Mouse (Mus musculus): ENCODE data around the gene Smg6. TPM values are rescaled to one million over a fixed set of nuclear protein-coding genes. Genes with fewer than 3 reads are reported as not detected.

Gene Smg6
- polyA plus RNA-seq, 1 experiment from 2014 or later = 16.0 TPM

- no peak overlapping the region for H3K4me3 ChIP-seq (ENCODE audit: low read depth, low read length)
- no peaks in the 10 kb centered on the region for H3K36me3 ChIP-seq (ENCODE audit: control insufficient read depth, insufficient read depth, low read length)
- H3K4me2 ChIP-seq = no peak overlapping the region
- ATAC-seq (ENCODE audit: low FRiP score) (no peak), DNase-seq (ENCODE audit: low spot score, missing footprints) (no peak)
- H3K4me1 ChIP-seq (ENCODE audit: control insufficient read depth, insufficient read depth, low read length) = peaks cover 7% of the 10 kb centered on the region; the same call in 1 of the 2 replicates
- no peak overlapping the region; the same call in 1 of the 2 replicates for H3K9ac ChIP-seq (ENCODE audit: low read length)
- H3K9me3 ChIP-seq (ENCODE audit: control insufficient read depth, low read length) = no peaks in the 10 kb centered on the region
- H3K27ac ChIP-seq (ENCODE audit: low read depth, low read length) = no peak overlapping the region
- peaks cover 1% of the 10 kb centered on the region; the same call in 1 of the 2 replicates for H3K27me3 ChIP-seq (ENCODE audit: control insufficient read depth, insufficient read depth, low read length)
- WGBS = 68% methylated on average over 8 of the region's 8 CpGs
These were observed 276.1 kb downstream of the Smg6 start for GRCm38 (mm10) chr11:75201721-75202120.

- no peak overlapping the region for H3K9ac ChIP-seq (ENCODE audit: low read length)
- DNase-seq (ENCODE audit: low spot score, missing footprints) = no peak
- H3K4me2 ChIP-seq = no peak overlapping the region
- H3K9me3 ChIP-seq (ENCODE audit: control insufficient read depth, low read length) = no peaks in the 10 kb centered on the region
- no peaks in the 10 kb centered on the region for H3K27me3 ChIP-seq (ENCODE audit: control insufficient read depth, insufficient read depth, low read length)
- ATAC-seq (ENCODE audit: low FRiP score) = no peak
- 82% methylated on average over 4 of the region's 4 CpGs for WGBS
- no peaks in the 10 kb centered on the region for H3K36me3 ChIP-seq (ENCODE audit: control insufficient read depth, insufficient read depth, low read length)
- H3K27ac ChIP-seq (ENCODE audit: low read depth, low read length) = no peak overlapping the region
- H3K4me1 ChIP-seq (ENCODE audit: control insufficient read depth, insufficient read depth, low read length) = peaks cover 5% of the 10 kb centered on the region; the same call in 1 of the 2 replicates
- H3K4me3 ChIP-seq (ENCODE audit: low read depth, low read length) = no peak overlapping the region
These were observed 278.3 kb downstream of the Smg6 start for GRCm38 (mm10) chr11:75203926-75204325.

GRCm38 (mm10) chr11:75204472-75204871 lies 278.8 kb downstream of the Smg6 start:
- Histone ChIP-seq H3K27ac (ENCODE audit: low read depth, low read length) (0 out of 2 replicates have a peak overlapping the region, but pooled peaks have one; percentile 35), H3K4me2 (no peak overlapping the region), H3K4me3 (ENCODE audit: low read depth, low read length) (no peak overlapping the region), H3K9me3 (ENCODE audit: control insufficient read depth, low read length) (no peaks in the 10 kb centered on the region), H3K9ac (ENCODE audit: low read length) (no peak overlapping the region), H3K36me3 (ENCODE audit: control insufficient read depth, insufficient read depth, low read length) (no peaks in the 10 kb centered on the region), H3K27me3 (ENCODE audit: control insufficient read depth, insufficient read depth, low read length) (no peaks in the 10 kb centered on the region), H3K4me1 (ENCODE audit: control insufficient read depth, insufficient read depth, low read length) (peaks cover 8% of the 10 kb centered on the region; the same call in 1 of the 2 replicates)
- WGBS = 38% methylated on average over 9 of the region's 9 CpGs
- DNase-seq (ENCODE audit: low spot score, missing footprints) (peak; percentile 84), ATAC-seq (ENCODE audit: low FRiP score) (no peak)

GRCm38 (mm10) chr11:75206347-75206746 lies 280.7 kb downstream of the Smg6 start:
- Histone ChIP-seq H3K4me3 (ENCODE audit: low read depth, low read length) (no peak overlapping the region), H3K9me3 (ENCODE audit: control insufficient read depth, low read length) (no peaks in the 10 kb centered on the region), H3K9ac (ENCODE audit: low read length) (no peak overlapping the region), H3K27ac (ENCODE audit: low read depth, low read length) (no peak overlapping the region), H3K36me3 (ENCODE audit: control insufficient read depth, insufficient read depth, low read length) (no peaks in the 10 kb centered on the region), H3K27me3 (ENCODE audit: control insufficient read depth, insufficient read depth, low read length) (no peaks in the 10 kb centered on the region), H3K4me2 (no peak overlapping the region), H3K4me1 (ENCODE audit: control insufficient read depth, insufficient read depth, low read length) (peaks cover 21% of the 10 kb centered on the region)
- no peak for ATAC-seq (ENCODE audit: low FRiP score)
- 79% methylated on average over 4 of the region's 4 CpGs for WGBS
- DNase-seq (ENCODE audit: low spot score, missing footprints) = no peak

GRCm38 (mm10) chr11:75209363-75209762 lies 283.7 kb downstream of the Smg6 start:
- Histone ChIP-seq H3K27me3 (ENCODE audit: control insufficient read depth, insufficient read depth, low read length) (no peaks in the 10 kb centered on the region), H3K36me3 (ENCODE audit: control insufficient read depth, insufficient read depth, low read length) (no peaks in the 10 kb centered on the region), H3K4me2 (no peak overlapping the region), H3K9me3 (ENCODE audit: control insufficient read depth, low read length) (no peaks in the 10 kb centered on the region), H3K4me3 (ENCODE audit: low read depth, low read length) (no peak overlapping the region), H3K9ac (ENCODE audit: low read length) (no peak overlapping the region), H3K27ac (ENCODE audit: low read depth, low read length) (no peak overlapping the region), H3K4me1 (ENCODE audit: control insufficient read depth, insufficient read depth, low read length) (peaks cover 39% of the 10 kb centered on the region)
- WGBS = 57% methylated on average over 4 of the region's 4 CpGs
- DNase-seq (ENCODE audit: low spot score, missing footprints) (peak; percentile 72), ATAC-seq (ENCODE audit: low FRiP score) (no peak)

DNA sequence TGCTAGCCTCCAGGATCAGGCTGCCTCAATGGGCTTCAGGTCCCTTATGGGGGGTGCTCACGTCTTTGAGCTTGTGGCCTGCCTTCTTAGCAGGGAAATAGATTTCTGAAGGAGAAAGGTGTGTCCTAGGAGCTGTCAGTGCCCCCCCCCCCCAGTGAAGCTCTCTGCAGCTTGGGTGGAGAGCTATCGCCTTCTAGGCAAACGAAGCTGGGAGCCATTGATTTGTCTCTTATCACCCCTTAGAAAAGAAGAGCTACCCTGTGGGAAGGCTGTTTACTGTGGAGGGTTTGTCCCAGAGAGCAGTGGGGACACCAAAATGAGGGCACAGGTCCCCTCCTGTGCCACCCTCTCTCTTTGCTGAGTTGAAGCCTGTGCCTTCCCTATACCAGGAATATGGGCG lies 284.5 kb downstream of the Smg6 start:
- DNase-seq (ENCODE audit: low spot score, missing footprints) (peak; percentile 83), ATAC-seq (ENCODE audit: low FRiP score) (no peak)
- Histone ChIP-seq H3K4me1 (ENCODE audit: control insufficient read depth, insufficient read depth, low read length) (peaks cover 39% of the 10 kb centered on the region), H3K27me3 (ENCODE audit: control insufficient read depth, insufficient read depth, low read length) (no peaks in the 10 kb centered on the region; the same call in 1 of the 2 replicates), H3K9me3 (ENCODE audit: control insufficient read depth, low read length) (no peaks in the 10 kb centered on the region), H3K4me2 (no peak overlapping the region), H3K9ac (ENCODE audit: low read length) (no peak overlapping the region), H3K4me3 (ENCODE audit: low read depth, low read length) (no peak overlapping the region), H3K36me3 (ENCODE audit: control insufficient read depth, insufficient read depth, low read length) (no peaks in the 10 kb centered on the region), H3K27ac (ENCODE audit: low read depth, low read length) (peak overlapping the region; percentile 58)
- WGBS = 45% methylated on average over 4 of the region's 4 CpGs

DNA sequence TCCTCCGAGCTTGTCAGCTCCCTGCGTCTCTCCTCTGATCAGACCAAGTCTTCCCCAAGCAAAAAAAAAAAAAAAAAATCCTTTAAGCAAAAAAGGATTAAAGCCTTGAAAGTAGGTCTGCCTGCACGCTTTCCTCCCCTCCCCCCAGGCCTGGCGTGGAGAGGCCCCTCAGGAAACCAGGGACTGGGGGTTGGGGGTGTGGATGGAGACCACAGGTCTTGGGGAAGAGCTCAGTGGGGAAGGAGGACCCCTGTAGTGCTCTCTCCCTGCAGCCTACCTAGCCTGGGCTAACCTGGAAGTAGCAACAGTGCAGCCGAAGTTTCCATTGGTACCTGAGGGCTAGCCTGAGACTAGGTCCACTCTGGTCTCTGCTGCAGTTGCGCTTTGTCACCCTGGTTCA lies 285.1 kb downstream of the Smg6 start:
- Histone ChIP-seq H3K27me3 (ENCODE audit: control insufficient read depth, insufficient read depth, low read length) (no peaks in the 10 kb centered on the region; the same call in 1 of the 2 replicates), H3K4me3 (ENCODE audit: low read depth, low read length) (no peak overlapping the region), H3K4me1 (ENCODE audit: control insufficient read depth, insufficient read depth, low read length) (peaks cover 45% of the 10 kb centered on the region), H3K27ac (ENCODE audit: low read depth, low read length) (peak overlapping the region; percentile 11; the same call in 1 of the 2 replicates), H3K36me3 (ENCODE audit: control insufficient read depth, insufficient read depth, low read length) (no peaks in the 10 kb centered on the region), H3K9me3 (ENCODE audit: control insufficient read depth, low read length) (no peaks in the 10 kb centered on the region), H3K4me2 (no peak overlapping the region), H3K9ac (ENCODE audit: low read length) (no peak overlapping the region)
- no peak for ATAC-seq (ENCODE audit: low FRiP score)
- WGBS = 24% methylated on average over 6 of the region's 6 CpGs
- peak; percentile 88 for DNase-seq (ENCODE audit: low spot score, missing footprints)

- H3K9ac ChIP-seq (ENCODE audit: low read length) = no peak overlapping the region
- ATAC-seq (ENCODE audit: low FRiP score) = 0 out of 2 replicates have a peak, but pooled peaks have one; percentile 17
- 40% methylated on average over 8 of the region's 8 CpGs for WGBS
These were observed 286.5 kb downstream of the Smg6 start for GRCm38 (mm10) chr11:75212031-75212667.

DNA sequence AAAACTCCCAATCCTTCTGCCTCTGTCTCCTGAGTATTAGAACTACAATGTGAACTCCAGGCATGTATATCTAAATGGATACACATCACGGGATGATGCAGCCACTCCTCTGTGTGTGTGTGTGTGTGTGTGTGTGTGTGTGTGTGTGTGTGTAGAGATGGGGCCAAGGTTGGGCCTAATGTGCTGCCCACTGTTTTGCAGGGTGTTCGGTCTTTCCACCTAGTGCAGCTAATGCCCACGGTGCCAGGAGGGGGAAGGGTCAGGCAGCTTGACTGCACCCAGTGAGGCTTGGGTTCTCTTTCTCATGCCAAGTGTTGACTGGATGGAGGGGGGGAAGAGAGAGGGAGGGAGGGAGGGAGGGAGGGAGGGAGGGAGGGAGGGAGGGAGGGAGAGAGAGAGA lies 287.3 kb downstream of the Smg6 start:
- Histone ChIP-seq H3K4me2 (no peak overlapping the region), H3K9ac (ENCODE audit: low read length) (no peak overlapping the region), H3K4me1 (ENCODE audit: control insufficient read depth, insufficient read depth, low read length) (peaks cover 48% of the 10 kb centered on the region), H3K4me3 (ENCODE audit: low read depth, low read length) (no peak overlapping the region), H3K27me3 (ENCODE audit: control insufficient read depth, insufficient read depth, low read length) (no peaks in the 10 kb centered on the region; the same call in 1 of the 2 replicates), H3K9me3 (ENCODE audit: control insufficient read depth, low read length) (no peaks in the 10 kb centered on the region), H3K27ac (ENCODE audit: low read depth, low read length) (0 out of 2 replicates have a peak overlapping the region, but pooled peaks have one; percentile 2), H3K36me3 (ENCODE audit: control insufficient read depth, insufficient read depth, low read length) (no peaks in the 10 kb centered on the region)
- peak; percentile 80 for DNase-seq (ENCODE audit: low spot score, missing footprints)
- no peak for ATAC-seq (ENCODE audit: low FRiP score)
- WGBS = 64% methylated on average over 2 of the region's 3 CpGs

More at GRCm38 (mm10) chr11:75212031-75212667, 286.5 kb downstream of the Smg6 start:
- H3K27me3 ChIP-seq (ENCODE audit: control insufficient read depth, insufficient read depth, low read length) = no peaks in the 10 kb centered on the region; the same call in 1 of the 2 replicates
- H3K27ac ChIP-seq (ENCODE audit: low read depth, low read length) = peak overlapping the region; percentile 56; the same call in 1 of the 2 replicates
- H3K9me3 ChIP-seq (ENCODE audit: control insufficient read depth, low read length) = no peaks in the 10 kb centered on the region
- H3K4me3 ChIP-seq (ENCODE audit: low read depth, low read length) = no peak overlapping the region
- peaks cover 48% of the 10 kb centered on the region for H3K4me1 ChIP-seq (ENCODE audit: control insufficient read depth, insufficient read depth, low read length)
- H3K4me2 ChIP-seq = no peak overlapping the region
- peak; percentile 83 for DNase-seq (ENCODE audit: low spot score, missing footprints)
- no peaks in the 10 kb centered on the region for H3K36me3 ChIP-seq (ENCODE audit: control insufficient read depth, insufficient read depth, low read length)
